Mouse (Mus musculus): ENCODE measurements around the gene Actr5.

GRCm38 (mm10) chr2:158674759-158675158, 50.1 kb downstream of the Actr5 start:
- TF ChIP-seq CTCF (IDR thresholded peaks at IDR 0.05; ENCODE audit: borderline replicate concordance, insufficient read depth, low read length) (no peak), POLR2A (IDR thresholded peaks at IDR 0.05; ENCODE audit: low read depth, low read length) (no peak)
